Mouse (Mus musculus) monocyte, adult 5-6 weeks (primary cell): Measurements from ENCODE around the gene Il2ra. TPM values are rescaled to one million over a fixed set of nuclear protein-coding genes. Genes with fewer than 3 reads are reported as not detected.

Source experiments
- ATAC-seq: fragments of 153-309, 156-312 bp; replicated peaks from 2 replicates; pipeline ENCODE4 v1.8.0; 2017; ENCODE audit warnings: mild to moderate bottlenecking; ENCODE audit not compliant: low TSS enrichment, insufficient number of reproducible peaks, severe bottlenecking, poor library complexity, low FRiP score
- total RNA-seq: library from RNA; stranded (forward); fragments of 200-1000, 200-491, 200-594 nt; gene quantifications from 3 replicates; pipeline ENCODE4 v1.2.3, GENCODE M21; 2017

Il2ra gene
- total RNA-seq, 1 experiment from 2014 or later: 0.48 TPM

DNA sequence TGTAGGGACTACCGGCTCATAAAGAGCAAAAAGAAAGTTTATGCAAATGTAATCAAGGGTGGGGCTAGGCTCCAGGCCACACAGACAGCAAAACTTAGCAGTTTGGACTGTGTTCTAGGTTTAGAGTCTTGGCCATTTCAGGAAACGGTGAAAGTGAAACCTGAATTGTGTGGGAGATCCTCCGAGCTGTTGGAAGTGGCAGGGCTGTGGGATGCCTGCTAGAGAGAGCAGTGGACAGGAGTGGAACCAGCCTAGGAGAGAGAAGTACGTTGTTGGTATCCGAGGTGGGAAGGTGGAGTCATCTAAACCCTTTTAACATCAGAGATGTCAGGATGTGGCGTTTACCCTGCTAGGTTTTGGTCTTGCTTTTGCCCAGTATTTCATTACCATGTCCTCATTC is 93.2 kb downstream of the Il2ra start:
- no peak for ATAC-seq

DNA sequence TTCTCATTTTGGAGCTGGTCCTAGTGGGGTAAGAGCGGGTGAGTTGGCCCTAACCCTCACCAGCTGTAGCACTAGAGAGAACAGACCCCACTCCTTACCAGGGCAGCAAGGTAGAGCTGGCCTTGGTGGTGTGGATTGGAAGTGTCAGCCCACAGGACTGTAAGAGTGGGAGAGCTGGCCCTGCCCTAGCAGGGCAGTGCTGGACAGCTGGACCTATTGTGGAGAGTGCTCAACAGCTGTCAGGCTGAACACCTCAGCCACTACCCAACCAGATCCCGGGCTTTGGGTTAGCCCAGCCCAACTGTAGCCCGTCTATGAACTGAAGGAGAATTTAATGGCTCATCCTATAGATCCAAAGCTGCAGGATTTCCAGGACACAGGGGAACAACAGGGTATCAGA is 96.2 kb downstream of the Il2ra start:
- 0 out of 2 replicates have a peak, but pooled peaks have one; percentile 6 for ATAC-seq

DNA sequence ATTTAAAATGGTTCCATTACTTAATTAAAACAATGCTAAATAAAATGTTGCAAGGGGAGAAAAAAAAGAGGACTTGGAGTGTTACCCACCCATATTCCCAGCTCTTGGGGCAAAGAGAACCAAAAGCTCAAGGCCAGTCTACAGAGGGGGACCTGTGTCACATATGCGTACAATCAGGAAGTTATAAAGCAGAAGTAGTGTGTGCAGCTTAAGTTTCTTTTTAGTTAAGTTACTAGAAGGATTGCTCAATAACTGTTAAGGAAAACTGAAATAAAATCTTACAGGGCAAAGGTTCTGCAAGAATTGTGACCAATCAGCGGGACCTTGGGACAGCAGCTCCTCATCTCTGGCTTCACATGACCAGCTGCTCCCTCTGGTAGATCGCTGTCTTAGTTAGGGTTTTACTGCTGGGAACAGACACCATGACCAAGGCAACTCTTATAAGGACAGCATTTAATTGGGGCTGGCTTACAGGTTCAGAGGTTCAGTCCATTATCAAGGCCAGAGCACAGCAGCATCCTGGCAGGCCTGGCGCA is 97.0 kb downstream of the Il2ra start:
- peak; percentile 90 for ATAC-seq

Other genes with a start within 250 kb of the Il2ra start
- gene Pfkfb3, start 88.7 kb upstream of the Il2ra start, total RNA-seq: 32.5 to 53.2 TPM (median 36.8 TPM) in 3 replicates
- gene Rbm17, start 38.7 kb upstream of the Il2ra start, total RNA-seq: 123 to 141 TPM (median 133 TPM) in 3 replicates
- not detected in 3 replicates for gene Gm17490, start 16.5 kb upstream of the Il2ra start, total RNA-seq
- 16.9 to 24.0 TPM (median 22.9 TPM) in 3 replicates for gene Il15ra, start 62.5 kb downstream of the Il2ra start, total RNA-seq
- gene Fbh1, start 134.8 kb downstream of the Il2ra start, total RNA-seq: 90.9 to 110 TPM (median 101 TPM) in 3 replicates
- gene Ankrd16, start 135.1 kb downstream of the Il2ra start, total RNA-seq: 51.1 to 79.0 TPM (median 51.8 TPM) in 3 replicates